Mouse (Mus musculus) spleen, adult 2 months (tissue): ENCODE measurements around the gene Hspb6.

Experiments
- CTCF ChIP-seq: fragments of 200-500 bp; IDR thresholded peaks from 2 replicates; pipeline ENCODE4 v1.5.1; 2011; ENCODE audit warnings: mild to moderate bottlenecking, inconsistent platforms; ENCODE audit not compliant: insufficient read depth, insufficient read length, insufficient replicate concordance; ENCODE audit errors: extremely low read depth
- POLR2A ChIP-seq: fragments of 200-500 bp; IDR thresholded peaks from 2 replicates; pipeline ENCODE4 v1.6.1; 2011; ENCODE audit warnings: low read depth, low read length, inconsistent platforms

GRCm38 (mm10) chr7:30525954-30526353 is 26.0 kb upstream of the Hspb6 start:
- TF ChIP-seq CTCF (no peak), POLR2A (no peak)
